Mouse (Mus musculus) cerebellum, adult 2 months (tissue): ENCODE results near the gene Hrc. TPM values are rescaled to one million over a fixed set of nuclear protein-coding genes. Genes with fewer than 3 reads are reported as not detected.
A peak's percentile ranks its signal among the peaks of the same experiment; 100 is the strongest.

Source experiments
- DNase-seq, 2 experiments: peaks; one replicate each; pipeline ENCODE4 v3.0.0; 2021
- H3K27ac ChIP-seq: fragments of 200-500 bp; 2 replicates; pipeline ENCODE4 v1.5.1; 2012; ENCODE audit warnings: low read length, control low read depth, inconsistent platforms; ENCODE audit not compliant: insufficient read depth
- H3K27me3 ChIP-seq: fragments of 200-500 bp; 2 replicates; pipeline ENCODE4 v1.6.1; 2012; ENCODE audit warnings: inconsistent platforms, mild to moderate bottlenecking, low read length, moderate library complexity; ENCODE audit not compliant: control insufficient read depth, insufficient read depth
- H3K4me1 ChIP-seq: fragments of 200-500 bp; 2 replicates; pipeline ENCODE4 v1.6.1; 2011; ENCODE audit warnings: low read length; ENCODE audit not compliant: control insufficient read depth, insufficient read depth
- H3K4me3 ChIP-seq: fragments of 200-500 bp; replicated peaks from 2 replicates; pipeline ENCODE3; 2011; ENCODE audit warnings: mild to moderate bottlenecking, low read depth, low read length, control low read depth; ENCODE audit not compliant: insufficient read depth
- CTCF ChIP-seq: fragments of 200-500 bp; IDR thresholded peaks from 2 replicates; pipeline ENCODE4 v1.5.1; 2011; ENCODE audit warnings: low read depth, mild to moderate bottlenecking, control low read depth, low read length, moderate library complexity, borderline replicate concordance; ENCODE audit not compliant: insufficient read depth
- POLR2A ChIP-seq: fragments of 200-500 bp; IDR thresholded peaks from 2 replicates; pipeline ENCODE4 v1.6.1; 2011; ENCODE audit warnings: low read length, control low read depth, borderline replicate concordance; ENCODE audit not compliant: insufficient read depth
- WGBS: fragments of 180-500 bp; shearing (Covaris S2); methylation state at CpG from one replicate; pipeline ENCODE4 v1.1.7; 2018; 5-methylcytosine and 5-hydroxymethylcytosine counted together
- polyA plus RNA-seq: library from polyadenylated mRNA; depleted of rRNA; stranded (reverse); fragments of >200 nt; gene quantifications from 2 replicates; pipeline ENCODE4 v1.2.3, GENCODE M21; 2012; rRNA removed

Hrc gene
- 0.11 and 0.31 TPM in 2 replicates for polyA plus RNA-seq

- 34% methylated on average over 5 of the region's 5 CpGs for WGBS
- Histone ChIP-seq H3K4me3 (no peak within 1 kb of the TSS), H3K27ac (no peak within 1 kb of the TSS), H3K27me3 (no peaks in the 10 kb centered on the region), H3K4me1 (peaks cover 6% of the 10 kb centered on the region)
- TF ChIP-seq CTCF, result no peak
- TF ChIP-seq POLR2A, result no peak
- DNase-seq, result no peak
Measured at GRCm38 (mm10) chr7:45335056-45335455, at the start of gene Hrc. Hrc (plus strand) TSS chr7:45335290.

- Histone ChIP-seq H3K27me3 (no peaks in the 10 kb centered on the region), H3K4me1 (no peaks in the 10 kb centered on the region), H3K4me3 (no peak overlapping the region), H3K27ac (no peak overlapping the region)
- WGBS, result 90% methylated on average over 13 of the region's 13 CpGs
- DNase-seq, result no peak
- TF ChIP-seq CTCF (no peak), POLR2A (no peak)
Measured at GRCm38 (mm10) chr7:45286486-45286885, 48.6 kb upstream of the Hrc start.

- Histone ChIP-seq H3K27ac (no peak overlapping the region), H3K27me3 (no peaks in the 10 kb centered on the region), H3K4me3 (no peak overlapping the region), H3K4me1 (no peaks in the 10 kb centered on the region)
- 36% methylated on average over 1 of the region's 1 CpGs for WGBS
- DNase-seq, result no peak
- no peak for TF ChIP-seq CTCF
- no peak for TF ChIP-seq POLR2A
Measured at GRCm38 (mm10) chr7:45296626-45297025, 38.5 kb upstream of the Hrc start.

- H3K4me1 ChIP-seq, result no peaks in the 10 kb centered on the region
- TF ChIP-seq POLR2A (no peak), CTCF (no peak)
- 69% methylated on average over 3 of the region's 3 CpGs for WGBS
- no peak for DNase-seq
- H3K4me3 ChIP-seq, result no peak overlapping the region
- H3K27me3 ChIP-seq, result no peaks in the 10 kb centered on the region
- no peak overlapping the region for H3K27ac ChIP-seq
Measured at GRCm38 (mm10) chr7:45297563-45297962, 37.5 kb upstream of the Hrc start.

- no peaks in the 10 kb centered on the region for H3K4me1 ChIP-seq
- no peak overlapping the region for H3K4me3 ChIP-seq
- DNase-seq, result peak; percentile 38 to 52
- TF ChIP-seq POLR2A (no peak), CTCF (peak; percentile 80)
- no peak overlapping the region for H3K27ac ChIP-seq
- 11% methylated on average over 5 of the region's 5 CpGs for WGBS
- no peaks in the 10 kb centered on the region for H3K27me3 ChIP-seq
Measured at GRCm38 (mm10) chr7:45299752-45300151, 35.3 kb upstream of the Hrc start.

- H3K4me3 ChIP-seq, result no peak overlapping the region
- 9% methylated on average over 6 of the region's 6 CpGs for WGBS
- H3K4me1 ChIP-seq, result no peaks in the 10 kb centered on the region
- no peaks in the 10 kb centered on the region for H3K27me3 ChIP-seq
- TF ChIP-seq POLR2A (no peak), CTCF (peak; percentile 71; the same call in 1 of the 2 replicates)
- DNase-seq, result peak; percentile 74 to 79
- H3K27ac ChIP-seq, result no peak overlapping the region
Measured at GRCm38 (mm10) chr7:45300270-45300669, 34.8 kb upstream of the Hrc start.

GRCm38 (mm10) chr7:45302626-45303025 lies 32.5 kb upstream of the Hrc start:
- no peak for DNase-seq
- Histone ChIP-seq H3K4me3 (no peak overlapping the region), H3K27me3 (no peaks in the 10 kb centered on the region), H3K27ac (no peak overlapping the region), H3K4me1 (no peaks in the 10 kb centered on the region)
- WGBS, result 22% methylated on average over 8 of the region's 8 CpGs
- TF ChIP-seq POLR2A, result no peak

GRCm38 (mm10) chr7:45304869-45305268 lies 30.2 kb upstream of the Hrc start:
- Histone ChIP-seq H3K4me3 (peak overlapping the region; percentile 52), H3K4me1 (no peaks in the 10 kb centered on the region), H3K27ac (no peak overlapping the region), H3K27me3 (no peaks in the 10 kb centered on the region)
- WGBS, result 19% methylated on average over 13 of the region's 13 CpGs
- TF ChIP-seq CTCF (no peak), POLR2A (no peak)
- DNase-seq, result peak in 1 of 2 experiments; percentile 29

- DNase-seq, result peak; percentile 81 to 86
- H3K4me3 ChIP-seq, result peak overlapping the region; percentile 52
- H3K27me3 ChIP-seq, result no peaks in the 10 kb centered on the region
- H3K4me1 ChIP-seq, result no peaks in the 10 kb centered on the region
- TF ChIP-seq POLR2A, result no peak
- TF ChIP-seq CTCF, result peak; percentile 85
- 9% methylated on average over 17 of the region's 17 CpGs for WGBS
- no peak overlapping the region for H3K27ac ChIP-seq
Measured at GRCm38 (mm10) chr7:45305275-45305674, 29.8 kb upstream of the Hrc start.
